Mouse (Mus musculus) MEL (cell line): Measurements from ENCODE around the gene Eif2b5. TPM values are rescaled to one million over a fixed set of nuclear protein-coding genes. Genes with fewer than 3 reads are reported as not detected.
A peak's percentile ranks its signal among the peaks of the same experiment; 100 is the strongest.

Source experiments
- DNase-seq: peaks from one replicate; pipeline ENCODE4 v3.0.0; 2011; ENCODE audit warnings: low read depth, low spot score
- H3K27ac ChIP-seq: 2 replicates; pipeline ENCODE4 v1.5.1; 2012; ENCODE audit warnings: low read depth, mild to moderate bottlenecking, control low read depth, low read length, moderate library complexity; ENCODE audit not compliant: control insufficient read depth
- H3K27me3 ChIP-seq, 2 experiments: fragments of 150-350 bp in 1 of 2; sonication (generic) in 1 of 2; 2 replicates each; pipeline ENCODE4 v1.6.1; 2012; ENCODE audit warnings: low read length in 2 of 2, mild to moderate bottlenecking in 2 of 2, improper control_type of control experiment in 1 of 2, moderate library complexity in 1 of 2; ENCODE audit not compliant: insufficient read depth in 2 of 2, control insufficient read depth in 1 of 2
- H3K36me3 ChIP-seq, 2 experiments: 2 replicates each; pipeline ENCODE4 v1.6.1; 2012 to 2014; ENCODE audit warnings: low read length in 2 of 2, improper control_type of control experiment in 1 of 2, inconsistent platforms in 1 of 2, mild to moderate bottlenecking in 1 of 2; ENCODE audit not compliant: insufficient read depth in 2 of 2, control insufficient read depth in 1 of 2
- H3K4me1 ChIP-seq, 2 experiments: fragments of 150-350 bp in 1 of 2; sonication (generic) in 1 of 2; 2 replicates each; pipeline ENCODE4 v1.6.1; 2012; ENCODE audit warnings: low read length in 2 of 2, improper control_type of control experiment in 1 of 2, mild to moderate bottlenecking in 1 of 2; ENCODE audit not compliant: insufficient read depth in 2 of 2, control insufficient read depth in 1 of 2
- H3K4me3 ChIP-seq, 2 experiments: fragments of 150-350 bp in 1 of 2; sonication (generic) in 1 of 2; 2 replicates each; pipeline ENCODE4 v1.5.1; 2012; ENCODE audit warnings: low read depth in 2 of 2, low read length in 2 of 2, mild to moderate bottlenecking in 2 of 2, moderate library complexity in 2 of 2, control low read depth in 1 of 2, improper control_type of control experiment in 1 of 2; ENCODE audit not compliant: control insufficient read depth in 1 of 2, insufficient read depth in 1 of 2
- H3K79me2 ChIP-seq: 2 replicates; pipeline ENCODE4 v1.6.1; 2012; ENCODE audit warnings: mild to moderate bottlenecking, low read length, moderate library complexity; ENCODE audit not compliant: control insufficient read depth, poor library complexity, insufficient read depth
- H3K9ac ChIP-seq: 2 replicates; pipeline ENCODE4 v1.6.1; 2012; ENCODE audit warnings: low read depth, mild to moderate bottlenecking, control low read depth, low read length, moderate library complexity; ENCODE audit not compliant: control insufficient read depth, poor library complexity, severe bottlenecking
- H3K9me3 ChIP-seq: fragments of 150-350 bp; sonication (generic); replicated peaks from 2 replicates; pipeline ENCODE4 v1.6.1; 2012; ENCODE audit warnings: mild to moderate bottlenecking, low read length, improper control_type of control experiment, moderate library complexity; ENCODE audit not compliant: insufficient read depth
- CTCF ChIP-seq, 3 experiments: IDR thresholded peaks in 2 of 3; conservative IDR thresholded peaks in 1 of 3; 2 replicates each; pipeline ENCODE4 v1.5.1; 2011 to 2012; ENCODE audit warnings: low read length in 3 of 3, low read depth in 2 of 3, mild to moderate bottlenecking in 2 of 3, improper control_type of control experiment in 1 of 3, inconsistent platforms in 1 of 3, mixed read lengths in 1 of 3, moderate library complexity in 1 of 3; ENCODE audit not compliant: control insufficient read depth in 1 of 3, insufficient read depth in 1 of 3, poor library complexity in 1 of 3, severe bottlenecking in 1 of 3
- ELF1 ChIP-seq: IDR thresholded peaks from 2 replicates; pipeline ENCODE4 v1.6.1; 2014; ENCODE audit warnings: low read depth, mild to moderate bottlenecking, inconsistent platforms, low read length, improper control_type of control experiment, moderate library complexity
- EP300 ChIP-seq, 2 experiments: IDR thresholded peaks; 2 replicates each; pipeline ENCODE4 v1.6.1; 2011; ENCODE audit warnings: improper control_type of control experiment in 2 of 2, low read length in 2 of 2, low read depth in 1 of 2, mild to moderate bottlenecking in 1 of 2
- ETS1 ChIP-seq: IDR thresholded peaks from 2 replicates; pipeline ENCODE4 v1.6.1; 2012; ENCODE audit warnings: low read depth, mild to moderate bottlenecking, inconsistent platforms, low read length, improper control_type of control experiment, moderate library complexity
- GATA1 ChIP-seq: IDR thresholded peaks from 2 replicates; pipeline ENCODE4 v1.6.1; 2011; ENCODE audit warnings: low read depth, low read length, improper control_type of control experiment
- KAT2A ChIP-seq: conservative IDR thresholded peaks from 2 replicates; pipeline ENCODE4 v1.6.1; 2012; ENCODE audit warnings: low read depth, low read length, improper control_type of control experiment, inconsistent platforms
- MAZ ChIP-seq: IDR thresholded peaks from 2 replicates; pipeline ENCODE4 v1.6.1; 2012; ENCODE audit warnings: low read depth, mild to moderate bottlenecking, inconsistent platforms, low read length, improper control_type of control experiment
- MEF2A ChIP-seq: IDR thresholded peaks from 2 replicates; pipeline ENCODE4 v1.6.1; 2014; ENCODE audit warnings: low read depth, mild to moderate bottlenecking, inconsistent platforms, low read length, improper control_type of control experiment; ENCODE audit not compliant: poor library complexity, insufficient replicate concordance, severe bottlenecking; ENCODE audit errors: extremely low read depth
- MXI1 ChIP-seq: IDR thresholded peaks from 2 replicates; pipeline ENCODE4 v1.6.1; 2011; ENCODE audit warnings: mild to moderate bottlenecking, low read depth, low read length, improper control_type of control experiment
- MYC ChIP-seq: IDR thresholded peaks from 2 replicates; pipeline ENCODE4 v1.6.1; 2011; ENCODE audit warnings: low read depth, mild to moderate bottlenecking, low read length, improper control_type of control experiment, moderate library complexity
- NRF1 ChIP-seq: IDR thresholded peaks from 2 replicates; pipeline ENCODE4 v1.6.1; 2014; ENCODE audit warnings: low read depth, mild to moderate bottlenecking, inconsistent platforms, low read length, improper control_type of control experiment, moderate library complexity; ENCODE audit not compliant: poor library complexity, insufficient read depth, severe bottlenecking
- POLR2AphosphoS2 ChIP-seq: IDR thresholded peaks from 2 replicates; pipeline ENCODE4 v1.6.1; 2011; ENCODE audit warnings: low read length, improper control_type of control experiment
- POLR2AphosphoS5 ChIP-seq: IDR thresholded peaks from 2 replicates; pipeline ENCODE4 v1.6.1; 2012; ENCODE audit warnings: low read depth, borderline replicate concordance, mild to moderate bottlenecking, inconsistent platforms, low read length, moderate library complexity, mixed read lengths
- RAD21 ChIP-seq: IDR thresholded peaks from 2 replicates; pipeline ENCODE4 v1.6.1; 2011; ENCODE audit warnings: mild to moderate bottlenecking, low read depth, low read length, improper control_type of control experiment
- SMC3 ChIP-seq: IDR thresholded peaks from 2 replicates; pipeline ENCODE4 v1.6.1; 2011; ENCODE audit warnings: low read depth, low read length, improper control_type of control experiment
- USF2 ChIP-seq, 2 experiments: IDR thresholded peaks; 2 replicates each; pipeline ENCODE4 v1.6.1; 2011 to 2012; ENCODE audit warnings: improper control_type of control experiment in 2 of 2, low read length in 2 of 2, borderline replicate concordance in 1 of 2, inconsistent platforms in 1 of 2, low read depth in 1 of 2, mild to moderate bottlenecking in 1 of 2; ENCODE audit not compliant: insufficient read depth in 1 of 2
- ZC3H11A ChIP-seq: IDR thresholded peaks from 2 replicates; pipeline ENCODE4 v1.6.1; 2012; ENCODE audit warnings: low read depth, mild to moderate bottlenecking, inconsistent platforms, low read length, improper control_type of control experiment
- ZKSCAN1 ChIP-seq: IDR thresholded peaks from 2 replicates; pipeline ENCODE4 v1.6.1; 2012; ENCODE audit warnings: low read depth, mild to moderate bottlenecking, inconsistent platforms, low read length, improper control_type of control experiment, moderate library complexity
- ZNF384 ChIP-seq: IDR thresholded peaks from 2 replicates; pipeline ENCODE4 v1.6.1; 2012; ENCODE audit warnings: low read depth, mild to moderate bottlenecking, inconsistent platforms, low read length, improper control_type of control experiment
- polyA plus RNA-seq, 2 experiments: library from polyadenylated mRNA; stranded (reverse) in 1 of 2; unstranded in 1 of 2; fragments of >175 nt in 1 of 2; fragments of >200 nt in 1 of 2; gene quantifications; 2 replicates each; pipeline versions ENCODE4 v1.2.1 to v1.2.4; 2012; ENCODE audit warnings: low replicate concordance in 2 of 2, low read depth in 1 of 2; ENCODE audit not compliant: insufficient read length in 2 of 2, insufficient read depth in 1 of 2, missing spikeins in 1 of 2
- total RNA-seq: library from RNA; depleted of rRNA; stranded (reverse); fragments of 300-350 nt; gene quantifications from 2 replicates; pipeline ENCODE4 v1.2.3, GENCODE M21; 2012

Gene Eif2b5
- total and polyA plus RNA-seq, 3 experiments: 91.1 to 131 (median 115) TPM

GRCm38 (mm10) chr16:20490581-20490980 is 8.0 kb upstream of the Eif2b5 start (continued):
- TF ChIP-seq ZKSCAN1 (no peak), POLR2AphosphoS2 (no peak), EP300 (IDR thresholded peaks at IDR 0.05; ENCODE audit: low read depth in 1 of 2, low read length in 2 of 2) (peak in 1 of 2 experiments; percentile 32; a peak in 1 of 4 replicates), GATA1 (no peak), ZC3H11A (peak; percentile 21; the same call in 1 of the 2 replicates), MXI1 (no peak), POLR2AphosphoS5 (no peak), MAZ (no peak), MYC (no peak)
- TF ChIP-seq, all 39 proteins: peak for 7

DNA sequence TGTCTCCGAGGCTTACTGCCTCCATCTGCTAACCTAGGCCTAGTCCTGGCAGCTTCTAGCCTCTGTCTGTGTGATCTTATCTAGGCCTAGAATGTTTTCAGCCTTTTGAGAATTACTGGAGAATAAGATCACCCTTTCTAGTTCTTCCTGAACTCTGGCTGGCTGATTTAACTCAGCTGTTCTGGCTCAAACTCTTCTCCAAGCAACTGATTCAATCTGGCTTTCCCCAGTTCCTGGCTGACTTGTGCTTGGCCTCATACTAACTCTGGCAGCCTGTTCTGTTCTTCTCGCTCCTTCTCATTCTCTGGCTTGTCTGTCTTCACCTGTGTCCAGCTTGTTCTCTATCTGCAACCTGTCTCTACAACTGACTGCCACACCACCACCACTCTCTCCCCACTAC is 7.3 kb upstream of the Eif2b5 start:
- no peak overlapping the region for H3K9ac ChIP-seq
- TF ChIP-seq USF2 (IDR thresholded peaks at IDR 0.05; ENCODE audit: borderline replicate concordance in 1 of 2, insufficient read depth in 1 of 2, low read depth in 1 of 2, low read length in 2 of 2) (no peak), SMC3 (no peak), KAT2A (no peak), ZC3H11A (no peak), ELF1 (no peak), ZKSCAN1 (no peak), CTCF (IDR thresholded peaks at IDR 0.05 in 2 of 3, conservative IDR thresholded peaks at IDR 0.05 in 1 of 3; ENCODE audit: control insufficient read depth in 1 of 3, insufficient read depth in 1 of 3, low read depth in 2 of 3, low read length in 3 of 3, poor library complexity in 1 of 3, severe bottlenecking in 1 of 3) (no peak), RAD21 (no peak), MXI1 (no peak), MAZ (no peak), ZNF384 (no peak), ETS1 (no peak), NRF1 (no peak), MEF2A (no peak), POLR2AphosphoS2 (no peak), POLR2AphosphoS5 (no peak)
- H3K27ac ChIP-seq: no peak overlapping the region
- H3K9me3 ChIP-seq: no peaks in the 10 kb centered on the region
- H3K36me3 ChIP-seq: peaks cover 0 to 12% of the 10 kb centered on the region in 2 experiments; a peak in 2 of 4 replicates
- no peaks in the 10 kb centered on the region for H3K79me2 ChIP-seq
- DNase-seq: no peak
- H3K4me3 ChIP-seq: no peak overlapping the region
- no peaks in the 10 kb centered on the region for H3K27me3 ChIP-seq
- H3K4me1 ChIP-seq: peaks cover 3 to 10% of the 10 kb centered on the region in 2 experiments
